14 mouse cellular contexts compared by ENCODE assay signal in the genomic region with DNA sequence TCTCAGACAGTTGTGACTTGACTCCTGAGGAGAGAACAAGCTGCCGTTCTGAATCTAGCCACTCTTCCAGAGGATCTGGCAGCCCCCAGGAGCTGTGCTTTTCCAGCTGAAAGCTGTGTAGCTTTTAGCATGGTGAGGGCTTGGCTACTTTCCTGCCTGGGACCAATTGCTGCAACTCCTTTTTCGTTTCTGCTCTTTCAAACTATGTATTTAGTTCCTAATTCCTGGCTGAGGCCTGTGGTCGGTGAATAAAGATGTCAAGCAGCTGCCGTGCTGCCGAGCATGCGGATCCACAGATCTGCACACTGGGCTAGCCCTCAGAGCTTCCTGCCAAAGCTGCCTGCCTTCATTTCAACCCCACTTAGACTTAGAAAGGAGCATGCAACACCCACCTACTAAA. TPM values are rescaled to one million over a fixed set of nuclear protein-coding genes. Genes with fewer than 3 reads are reported as not detected.
DNase-seq lines count a peak whose midpoint lies in the region; ATAC-seq and TF ChIP-seq lines count a peak whose summit lies in the region.
"Had no signal": no experiment of that assay in that cellular context is flagged by ENCODE, and none has a peak within 500 bp of the region (broad histone marks: within the 10 kb centered on the region; RNA-seq: fewer than 3 reads in every experiment).

No protein-coding gene starts in this region.

- H3K9ac ChIP-seq in intestine, embryonic 15.5 days: no peak overlapping the region
- H3K9ac ChIP-seq in intestine, postnatal 0 days (ENCODE audit: low read depth, low read length): no peak overlapping the region
- H3K9ac ChIP-seq in embryonic facial prominence, embryonic 14.5 days (ENCODE audit: low read depth, low read length): no peak overlapping the region
- H3K9ac ChIP-seq: embryonic facial prominence, embryonic 12.5 days; limb, embryonic 15.5 days had no signal

- peak; percentile 60 for DNase-seq in left cerebral cortex, postnatal 4 days
- no peak for DNase-seq in left cerebral cortex, postnatal 10 days (ENCODE audit: extremely low spot score in 1 of 2, low spot score in 2 of 2)
- DNase-seq in brain, adult 2 months (ENCODE audit: low read depth, low spot score): peak; percentile 39
- peak; percentile 75 for DNase-seq in embryonic facial prominence, embryonic 14.5 days (ENCODE audit: low spot score)
- DNase-seq: cerebellum, adult 9-10 months; gastrocnemius, postnatal 14 days had no signal

- no peaks in the 10 kb centered on the region for H3K36me3 ChIP-seq in intestine, embryonic 15.5 days
- H3K36me3 ChIP-seq in intestine, postnatal 0 days (ENCODE audit: control insufficient read depth, insufficient read depth): peaks cover 4% of the 10 kb centered on the region
- 0 out of 2 replicates have a peak, but pooled peaks cover 2% of the 10 kb centered on the region for H3K36me3 ChIP-seq in embryonic facial prominence, embryonic 14.5 days (ENCODE audit: control insufficient read depth, insufficient read depth, low read length)
- H3K36me3 ChIP-seq: limb, embryonic 15.5 days had no signal

- no peak overlapping the region for H3K4me3 ChIP-seq in intestine, embryonic 15.5 days (replicated peaks)
- H3K4me3 ChIP-seq in intestine, postnatal 0 days (ENCODE audit: low read depth, low read length): no peak overlapping the region
- no peak overlapping the region for H3K4me3 ChIP-seq in embryonic facial prominence, embryonic 14.5 days (ENCODE audit: low read depth, low read length)
- H3K4me3 ChIP-seq: embryonic facial prominence, embryonic 12.5 days; limb, embryonic 15.5 days; midbrain, embryonic 10.5 days had no signal

- no peak for TF ChIP-seq CTCF in intestine, postnatal 0 days (IDR thresholded peaks at IDR 0.05; ENCODE audit: low read depth)

- WGBS in intestine, embryonic 15.5 days: 57% methylated on average over 6 of the region's 6 CpGs
- 65% methylated on average over 6 of the region's 6 CpGs for WGBS in intestine, postnatal 0 days
- 39% methylated on average over 6 of the region's 6 CpGs for WGBS in embryonic facial prominence, embryonic 14.5 days

- ATAC-seq in intestine, embryonic 15.5 days: no peak
- ATAC-seq in intestine, postnatal 0 days: no peak
- ATAC-seq in embryonic facial prominence, embryonic 14.5 days (ENCODE audit: low read depth): no peak
- ATAC-seq in megakaryocyte, adult 5-6 weeks (ENCODE audit: poor library complexity, severe bottlenecking): no peak
- ATAC-seq: forebrain, embryonic 14.5 days had no signal

- 0 out of 2 replicates have a peak, but pooled peaks cover 3% of the 10 kb centered on the region for H3K4me1 ChIP-seq in intestine, embryonic 15.5 days (replicated peaks)
- H3K4me1 ChIP-seq in intestine, postnatal 0 days (replicated peaks; ENCODE audit: control insufficient read depth, insufficient read depth, low read length): no peaks in the 10 kb centered on the region
- 0 out of 2 replicates have a peak, but pooled peaks cover 5% of the 10 kb centered on the region for H3K4me1 ChIP-seq in embryonic facial prominence, embryonic 14.5 days (ENCODE audit: control insufficient read depth, insufficient read depth, low read length)
- H3K4me1 ChIP-seq: embryonic facial prominence, embryonic 12.5 days; midbrain, embryonic 10.5 days had no signal

- intact Hi-C loops in left cerebral cortex, postnatal 4 days (cut with DNase I): no loop called here
- intact Hi-C loops in left cerebral cortex, postnatal 10 days (cut with DNase I): no loop called here

- H3K27me3 ChIP-seq in intestine, embryonic 15.5 days (replicated peaks): no peaks in the 10 kb centered on the region
- H3K27me3 ChIP-seq in intestine, postnatal 0 days (replicated peaks; ENCODE audit: control insufficient read depth, insufficient read depth, low read length): no peaks in the 10 kb centered on the region
- H3K27me3 ChIP-seq in embryonic facial prominence, embryonic 14.5 days (replicated peaks; ENCODE audit: control insufficient read depth, insufficient read depth, low read length): no peaks in the 10 kb centered on the region
- H3K27me3 ChIP-seq: embryonic facial prominence, embryonic 12.5 days; limb, embryonic 15.5 days had no signal

- no peaks in the 10 kb centered on the region for H3K9me3 ChIP-seq in intestine, embryonic 15.5 days
- H3K9me3 ChIP-seq in intestine, postnatal 0 days (ENCODE audit: control insufficient read depth): no peaks in the 10 kb centered on the region
- H3K9me3 ChIP-seq in embryonic facial prominence, embryonic 14.5 days (ENCODE audit: control insufficient read depth, low read length): no peaks in the 10 kb centered on the region
- H3K9me3 ChIP-seq: embryonic facial prominence, embryonic 12.5 days; limb, embryonic 15.5 days; midbrain, embryonic 10.5 days had no signal

- H3K4me2 ChIP-seq in intestine, embryonic 15.5 days (replicated peaks): no peak overlapping the region
- H3K4me2 ChIP-seq in intestine, postnatal 0 days (replicated peaks; ENCODE audit: low read depth): no peak overlapping the region
- H3K4me2 ChIP-seq in embryonic facial prominence, embryonic 14.5 days (ENCODE audit: low read depth, low read length): no peak overlapping the region
- H3K4me2 ChIP-seq: embryonic facial prominence, embryonic 12.5 days; heart, embryonic 11.5 days; limb, embryonic 15.5 days had no signal

- peak overlapping the region; percentile 73; the same call in 1 of the 2 replicates for H3K27ac ChIP-seq in intestine, embryonic 15.5 days
- no peak overlapping the region for H3K27ac ChIP-seq in intestine, postnatal 0 days (ENCODE audit: low read depth, low read length)
- peak overlapping the region; percentile 28 for H3K27ac ChIP-seq in embryonic facial prominence, embryonic 14.5 days (replicated peaks; ENCODE audit: low read depth, low read length)
- H3K27ac ChIP-seq: embryonic facial prominence, embryonic 12.5 days; limb, embryonic 15.5 days; midbrain, embryonic 10.5 days had no signal

RNA-seq across cellular contexts. Expression of gene Ptgs1, which starts 45.4 kb away (rescaled TPM):
- 24.7 and 26.0 TPM in 2 replicates for polyA plus RNA-seq in intestine, embryonic 15.5 days (2015; fragmentation: Nextera tagmentation; extraction: Ambion mirVana)
- 29.5 and 31.0 TPM in 2 replicates for polyA plus RNA-seq in intestine, postnatal 0 days (2015; fragmentation: Nextera tagmentation; extraction: Ambion mirVana)
- total RNA-seq in left cerebral cortex, postnatal 4 days (2021): 1 to 10 TPM; 5.5 to 7.1 TPM
- total RNA-seq in left cerebral cortex, postnatal 10 days (2021): 10 to 100 TPM; 11.8 to 13.0 TPM
- polyA plus RNA-seq in embryonic facial prominence, embryonic 14.5 days (2014; fragmentation: Nextera tagmentation; extraction: Ambion mirVana): 14.7 and 15.6 TPM in 2 replicates
- 20.2 and 21.3 TPM in 2 replicates for total RNA-seq in megakaryocyte, adult 5-6 weeks (2015)
- total RNA-seq in megakaryocyte, adult 5-6 weeks (2017): 18.9 and 32.4 TPM in 2 replicates

RNA-seq across cellular contexts. Expression of gene Rbm18, which starts 48.3 kb away (rescaled TPM):
- polyA plus RNA-seq in intestine, embryonic 15.5 days (2015; fragmentation: Nextera tagmentation; extraction: Ambion mirVana): 49.0 and 54.4 TPM in 2 replicates
- polyA plus RNA-seq in intestine, postnatal 0 days (2015; fragmentation: Nextera tagmentation; extraction: Ambion mirVana): 26.5 and 28.9 TPM in 2 replicates
- total RNA-seq in left cerebral cortex, postnatal 4 days (2021): 10 to 100 TPM; 48.1 to 52.6 TPM
- total RNA-seq in left cerebral cortex, postnatal 10 days (2021): 10 to 100 TPM; 53.4 to 54.7 TPM
- 73.4 and 81.8 TPM in 2 replicates for polyA plus RNA-seq in embryonic facial prominence, embryonic 14.5 days (2014; fragmentation: Nextera tagmentation; extraction: Ambion mirVana)
- total RNA-seq in megakaryocyte, adult 5-6 weeks (2015): 36.4 and 37.8 TPM in 2 replicates
- 21.7 and 22.1 TPM in 2 replicates for total RNA-seq in megakaryocyte, adult 5-6 weeks (2017)

RNA-seq across cellular contexts. Expression of gene Mrrf, which starts 48.7 kb away (rescaled TPM):
- polyA plus RNA-seq in intestine, embryonic 15.5 days (2015; fragmentation: Nextera tagmentation; extraction: Ambion mirVana): 35.1 and 35.9 TPM in 2 replicates
- polyA plus RNA-seq in intestine, postnatal 0 days (2015; fragmentation: Nextera tagmentation; extraction: Ambion mirVana): 17.3 and 20.4 TPM in 2 replicates
- total RNA-seq in left cerebral cortex, postnatal 4 days (2021): 10 to 100 TPM; 12.9 to 21.4 TPM
- 10 to 100 TPM; 16.1 to 17.3 TPM for total RNA-seq in left cerebral cortex, postnatal 10 days (2021)
- 35.1 and 38.0 TPM in 2 replicates for polyA plus RNA-seq in embryonic facial prominence, embryonic 14.5 days (2014; fragmentation: Nextera tagmentation; extraction: Ambion mirVana)
- 9.3 and 10.1 TPM in 2 replicates for total RNA-seq in megakaryocyte, adult 5-6 weeks (2015)
- total RNA-seq in megakaryocyte, adult 5-6 weeks (2017): 22.5 and 23.6 TPM in 2 replicates

Comparison
In these comparisons a context has a peak if more than half of its experiments do, and no peak if none do; other contexts are left out.
1. DNase-seq: peak in left cerebral cortex, postnatal 4 days (single experiment), brain, adult 2 months (single experiment) and embryonic facial prominence, embryonic 14.5 days (single experiment); none in left cerebral cortex, postnatal 10 days (0 of 2).